Mouse (Mus musculus) neural tube, embryonic 11.5 days (tissue): ENCODE results near the gene Rps6. TPM values are rescaled to one million over a fixed set of nuclear protein-coding genes. Genes with fewer than 3 reads are reported as not detected.
A peak's percentile ranks its signal among the peaks of the same experiment; 100 is the strongest.
"Not testable (repeated sequence)": the region's sequence is repeated elsewhere in the genome, so short reads cannot be mapped to it uniquely, and the experiment has no call there.

Experiments used
- ATAC-seq: fragments of 200-750 bp; cut with Nextera tagmentation; 2 replicates; pipeline ENCODE4 v1.8.0; 2017; ENCODE audit warnings: moderate number of reproducible peaks, mild to moderate bottlenecking, moderate TSS enrichment, moderate library complexity; ENCODE audit not compliant: insufficient read depth, low FRiP score, low TSS enrichment
- DNase-seq: peaks from one replicate; pipeline ENCODE4 v3.0.0-alpha.2; 2015; ENCODE audit warnings: low spot score
- H3K27ac ChIP-seq: fragments of 300-500 bp; sonication (generic); 2 replicates; pipeline ENCODE4 v1.5.1; 2014; ENCODE audit warnings: low read depth, mild to moderate bottlenecking, low read length
- H3K27me3 ChIP-seq: fragments of 300-500 bp; sonication (generic); 2 replicates; pipeline ENCODE4 v1.6.1; 2014; ENCODE audit warnings: mild to moderate bottlenecking, low read length, mixed read lengths; ENCODE audit not compliant: control insufficient read depth, insufficient read depth
- H3K36me3 ChIP-seq: fragments of 300-500 bp; sonication (generic); 2 replicates; pipeline ENCODE4 v1.6.1; 2014; ENCODE audit warnings: mild to moderate bottlenecking, low read length, moderate library complexity, mixed read lengths; ENCODE audit not compliant: control insufficient read depth, insufficient read depth
- H3K4me1 ChIP-seq: fragments of 300-500 bp; sonication (generic); 2 replicates; pipeline ENCODE4 v1.6.1; 2014; ENCODE audit warnings: low read length, mixed read lengths; ENCODE audit not compliant: control insufficient read depth, insufficient read depth
- H3K4me2 ChIP-seq: fragments of 300-500 bp; sonication (generic); 2 replicates; pipeline ENCODE4 v1.6.1; 2014; ENCODE audit warnings: low read depth, mild to moderate bottlenecking, moderate library complexity
- H3K4me3 ChIP-seq: fragments of 300-500 bp; sonication (generic); 2 replicates; pipeline ENCODE4 v1.5.1; 2014; ENCODE audit warnings: low read depth, low read length
- H3K9ac ChIP-seq: fragments of 300-500 bp; sonication (generic); 2 replicates; pipeline ENCODE4 v1.6.1; 2014; ENCODE audit warnings: mild to moderate bottlenecking, low read length
- H3K9me3 ChIP-seq: fragments of 300-500 bp; sonication (generic); 2 replicates; pipeline ENCODE4 v1.6.1; 2016; ENCODE audit warnings: low read length; ENCODE audit not compliant: control insufficient read depth
- WGBS: fragments of 180-500 bp; shearing (Covaris S2); extraction: QIAGEN DNeasy Blood & Tissue Kit; methylation state at CpG from one replicate; pipeline ENCODE4 v1.1.7; 2014; 5-methylcytosine and 5-hydroxymethylcytosine counted together
- polyA plus RNA-seq: library from polyadenylated mRNA; unstranded; fragments of >200 nt; fragmentation: Nextera tagmentation; extraction: Ambion mirVana; gene quantifications from 2 replicates; pipeline ENCODE4 v1.2.1, GENCODE M21; 2014

Rps6 gene
- polyA plus RNA-seq, 1 experiment from 2014 or later: 700 TPM

GRCm38 (mm10) chr4:86858070-86858440 is 843 bp upstream of the Rps6 start:
- H3K9me3 ChIP-seq: no peaks in the 10 kb centered on the region
- H3K4me2 ChIP-seq: peak overlapping the region; percentile 62
- DNase-seq (no peak), ATAC-seq (no peak)
- H3K9ac ChIP-seq: peak overlapping the region; percentile 59
- H3K4me3 ChIP-seq: peak overlapping the region; percentile 97
- H3K27me3 ChIP-seq: no peaks in the 10 kb centered on the region
- no peak overlapping the region for H3K27ac ChIP-seq
- WGBS: 58% methylated on average over 12 of the region's 12 CpGs
- 0 out of 2 replicates have a peak, but pooled peaks cover 7% of the 10 kb centered on the region for H3K4me1 ChIP-seq
- peaks cover 17% of the 10 kb centered on the region for H3K36me3 ChIP-seq

- ATAC-seq (peak; percentile 20), DNase-seq (no peak)
- Histone ChIP-seq H3K4me3 (peak overlapping the region; percentile 97), H3K27me3 (no peaks in the 10 kb centered on the region), H3K9ac (peak overlapping the region; percentile 100), H3K9me3 (no peaks in the 10 kb centered on the region), H3K36me3 (peaks cover 18% of the 10 kb centered on the region), H3K4me1 (0 out of 2 replicates have a peak, but pooled peaks cover 7% of the 10 kb centered on the region), H3K27ac (peak overlapping the region; percentile 92), H3K4me2 (peak overlapping the region; percentile 57)
- WGBS: 2% methylated on average over 49 of the region's 50 CpGs
Measured at GRCm38 (mm10) chr4:86856304-86857112, 704 bp downstream of the Rps6 start.

GRCm38 (mm10) chr4:86852813-86853590 is 4.2 kb downstream of the Rps6 start:
- Histone ChIP-seq H3K27me3 (no peaks in the 10 kb centered on the region), H3K9ac (no peak overlapping the region), H3K36me3 (peaks cover 20% of the 10 kb centered on the region), H3K4me2 (no peak overlapping the region), H3K9me3 (no peaks in the 10 kb centered on the region), H3K4me1 (0 out of 2 replicates have a peak, but pooled peaks cover 7% of the 10 kb centered on the region), H3K27ac (no peak overlapping the region), H3K4me3 (no peak overlapping the region)
- DNase-seq (no peak), ATAC-seq (no peak)
- WGBS: 88% methylated on average over 4 of the region's 4 CpGs

- Histone ChIP-seq H3K36me3 (peaks cover 21% of the 10 kb centered on the region), H3K4me2 (no peak overlapping the region), H3K4me1 (0 out of 2 replicates have a peak, but pooled peaks cover 5% of the 10 kb centered on the region), H3K9ac (no peak overlapping the region), H3K27ac (no peak overlapping the region), H3K27me3 (no peaks in the 10 kb centered on the region), H3K4me3 (no peak overlapping the region), H3K9me3 (no peaks in the 10 kb centered on the region)
- 76% methylated on average over 3 of the region's 3 CpGs for WGBS
- no peak for DNase-seq
- no peak for ATAC-seq
Measured at GRCm38 (mm10) chr4:86852018-86852417, 5.2 kb downstream of the Rps6 start.

- Histone ChIP-seq H3K4me2 (no peak overlapping the region), H3K4me3 (no peak overlapping the region), H3K9me3 (no peaks in the 10 kb centered on the region), H3K27ac (no peak overlapping the region), H3K27me3 (no peaks in the 10 kb centered on the region), H3K9ac (no peak overlapping the region), H3K4me1 (0 out of 2 replicates have a peak, but pooled peaks cover 5% of the 10 kb centered on the region), H3K36me3 (peaks cover 21% of the 10 kb centered on the region)
- ATAC-seq (no peak), DNase-seq (no peak)
- 84% methylated on average over 2 of the region's 2 CpGs for WGBS
Measured at GRCm38 (mm10) chr4:86851331-86851730, 5.9 kb downstream of the Rps6 start.

GRCm38 (mm10) chr4:86847246-86847645 is 10.0 kb downstream of the Rps6 start:
- no peaks in the 10 kb centered on the region for H3K9me3 ChIP-seq
- H3K4me3 ChIP-seq: no peak overlapping the region
- no peaks in the 10 kb centered on the region for H3K4me1 ChIP-seq
- H3K36me3 ChIP-seq: 0 out of 2 replicates have a peak, but pooled peaks cover 2% of the 10 kb centered on the region
- DNase-seq (no peak), ATAC-seq (no peak)
- no peak overlapping the region for H3K4me2 ChIP-seq
- H3K27ac ChIP-seq: no peak overlapping the region
- H3K9ac ChIP-seq: no peak overlapping the region
- H3K27me3 ChIP-seq: no peaks in the 10 kb centered on the region
- 90% methylated on average over 2 of the region's 2 CpGs for WGBS

- no peak overlapping the region for H3K9ac ChIP-seq
- WGBS: 96% methylated on average over 3 of the region's 3 CpGs
- H3K9me3 ChIP-seq: no peaks in the 10 kb centered on the region
- H3K36me3 ChIP-seq: peaks cover 4% of the 10 kb centered on the region; the same call in 1 of the 2 replicates
- no peak overlapping the region for H3K4me3 ChIP-seq
- no peak overlapping the region for H3K4me2 ChIP-seq
- ATAC-seq: no peak
- no peak for DNase-seq
- no peaks in the 10 kb centered on the region for H3K27me3 ChIP-seq
- no peak overlapping the region for H3K27ac ChIP-seq
- H3K4me1 ChIP-seq: no peaks in the 10 kb centered on the region
Measured at GRCm38 (mm10) chr4:86845384-86845783, 11.8 kb downstream of the Rps6 start.

- not testable (repeated sequence) for H3K4me1 ChIP-seq, H3K4me3 ChIP-seq, H3K4me2 ChIP-seq, H3K9me3 ChIP-seq, DNase-seq, H3K27ac ChIP-seq, H3K27me3 ChIP-seq, H3K36me3 ChIP-seq, H3K9ac ChIP-seq, ATAC-seq
- WGBS: 100% methylated on average over 2 of the region's 2 CpGs
Measured at GRCm38 (mm10) chr4:86841141-86841540, 16.1 kb downstream of the Rps6 start.
